Mouse (Mus musculus) spleen, adult 2 months (tissue): ENCODE data around the gene Galnt14. TPM values are rescaled to one million over a fixed set of nuclear protein-coding genes. Genes with fewer than 3 reads are reported as not detected.

Experiments used
- DNase-seq, 2 experiments: peaks; one replicate each; pipeline versions ENCODE4 v3.0.0 to v3.0.0-alpha.2; 2012 to 2021; ENCODE audit warnings: low spot score in 2 of 2, low read depth in 1 of 2
- H3K27ac ChIP-seq: fragments of 200-500 bp; 2 replicates; pipeline ENCODE4 v1.5.1; 2012; ENCODE audit warnings: low read length, inconsistent platforms; ENCODE audit not compliant: insufficient read depth
- H3K27me3 ChIP-seq: fragments of 200-500 bp; 2 replicates; pipeline ENCODE4 v1.6.1; 2012; ENCODE audit warnings: mild to moderate bottlenecking, moderate library complexity, low read length, inconsistent platforms; ENCODE audit not compliant: control insufficient read depth, insufficient read depth
- H3K36me3 ChIP-seq: fragments of 200-500 bp; 2 replicates; pipeline ENCODE4 v1.6.1; 2012; ENCODE audit warnings: mild to moderate bottlenecking, low read length, inconsistent platforms; ENCODE audit not compliant: control insufficient read depth, insufficient read depth
- H3K4me1 ChIP-seq: fragments of 200-500 bp; 2 replicates; pipeline ENCODE4 v1.6.1; 2011; ENCODE audit warnings: inconsistent platforms; ENCODE audit not compliant: control insufficient read depth, insufficient read depth, insufficient read length
- H3K4me3 ChIP-seq: fragments of 200-500 bp; 2 replicates; pipeline ENCODE4 v1.5.1; 2011; ENCODE audit warnings: mild to moderate bottlenecking, inconsistent platforms; ENCODE audit not compliant: insufficient read depth, insufficient read length; ENCODE audit errors: extremely low read depth
- CTCF ChIP-seq: fragments of 200-500 bp; IDR thresholded peaks from 2 replicates; pipeline ENCODE4 v1.5.1; 2011; ENCODE audit warnings: mild to moderate bottlenecking, inconsistent platforms; ENCODE audit not compliant: insufficient read depth, insufficient read length, insufficient replicate concordance; ENCODE audit errors: extremely low read depth
- POLR2A ChIP-seq: fragments of 200-500 bp; IDR thresholded peaks from 2 replicates; pipeline ENCODE4 v1.6.1; 2011; ENCODE audit warnings: low read depth, low read length, inconsistent platforms
- WGBS: fragments of 180-500 bp; shearing (Covaris S2); methylation state at CpG from one replicate; pipeline ENCODE4 v1.1.7; 2018; 5-methylcytosine and 5-hydroxymethylcytosine counted together
- polyA plus RNA-seq: library from polyadenylated mRNA; depleted of rRNA; stranded (reverse); fragments of >200 nt; gene quantifications from 2 replicates; pipeline ENCODE4 v1.2.3, GENCODE M21; 2012

Gene Galnt14
- polyA plus RNA-seq, 1 experiment: 0.60 TPM

GRCm38 (mm10) chr17:73487792-73488191 is 222.5 kb downstream of the Galnt14 start:
- DNase-seq: no peak
- 26% methylated on average over 13 of the region's 13 CpGs for WGBS
- no peaks in the 10 kb centered on the region for H3K4me1 ChIP-seq
- TF ChIP-seq POLR2A (no peak), CTCF (no peak)
- H3K4me3 ChIP-seq: no peak overlapping the region
- no peak overlapping the region for H3K27ac ChIP-seq
- H3K27me3 ChIP-seq: no peaks in the 10 kb centered on the region
- no peaks in the 10 kb centered on the region for H3K36me3 ChIP-seq

DNA sequence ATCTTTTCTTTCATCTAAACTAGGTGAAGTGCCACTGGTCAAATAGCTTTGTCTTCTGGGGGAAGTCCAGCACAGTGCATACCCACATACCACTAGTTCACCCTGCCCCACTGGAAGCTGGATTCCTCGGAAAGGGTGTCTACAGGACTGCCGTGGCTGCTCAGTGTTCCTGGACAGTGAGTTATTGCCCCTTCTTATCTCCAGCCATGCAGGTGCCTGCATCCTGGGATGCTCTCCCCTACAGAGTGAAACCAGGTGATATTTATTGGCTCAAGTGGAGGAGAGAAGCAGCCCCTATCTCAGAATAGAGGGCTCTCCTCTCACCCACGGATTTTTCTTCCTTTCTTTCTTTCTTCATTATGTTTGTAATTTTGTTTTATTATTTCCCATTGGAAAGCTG is 222.9 kb downstream of the Galnt14 start:
- Histone ChIP-seq H3K27ac (no peak overlapping the region), H3K4me3 (no peak overlapping the region), H3K27me3 (no peaks in the 10 kb centered on the region), H3K36me3 (no peaks in the 10 kb centered on the region), H3K4me1 (no peaks in the 10 kb centered on the region)
- WGBS: 76% methylated on average over 3 of the region's 3 CpGs
- TF ChIP-seq POLR2A (no peak), CTCF (no peak)
- no peak for DNase-seq

- Histone ChIP-seq H3K27ac (no peak overlapping the region), H3K4me1 (no peaks in the 10 kb centered on the region), H3K4me3 (no peak overlapping the region), H3K36me3 (no peaks in the 10 kb centered on the region), H3K27me3 (no peaks in the 10 kb centered on the region)
- no peak for DNase-seq
- 70% methylated on average over 11 of the region's 11 CpGs for WGBS
- TF ChIP-seq POLR2A (no peak), CTCF (no peak)
These were observed 232.9 kb downstream of the Galnt14 start for GRCm38 (mm10) chr17:73477096-73478076.

DNA sequence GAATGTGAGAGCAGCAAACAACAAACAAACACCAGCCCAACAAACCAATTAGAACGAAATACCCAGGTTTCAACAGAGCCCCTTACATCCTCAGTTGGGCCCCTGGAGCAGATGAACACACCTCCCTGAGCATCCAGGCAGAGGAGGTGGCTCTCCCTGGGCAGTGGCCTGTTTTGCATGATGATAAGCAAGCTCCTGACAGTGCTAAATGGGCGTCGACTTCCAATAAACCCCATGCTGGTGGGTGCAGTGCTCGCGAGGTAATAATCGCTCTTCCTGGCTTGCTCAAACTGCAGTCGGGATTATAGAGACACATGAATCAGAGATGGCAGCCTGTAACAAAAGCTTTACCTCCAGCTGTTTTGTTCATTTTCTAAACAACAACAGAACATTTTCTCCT is 235.9 kb downstream of the Galnt14 start:
- no peaks in the 10 kb centered on the region for H3K36me3 ChIP-seq
- H3K27ac ChIP-seq: no peak overlapping the region
- 66% methylated on average over 7 of the region's 7 CpGs for WGBS
- H3K4me3 ChIP-seq: no peak overlapping the region
- no peaks in the 10 kb centered on the region for H3K4me1 ChIP-seq
- no peaks in the 10 kb centered on the region for H3K27me3 ChIP-seq
- DNase-seq: no peak
- TF ChIP-seq POLR2A: no peak
- no peak for TF ChIP-seq CTCF

GRCm38 (mm10) chr17:73473012-73473411 is 237.2 kb downstream of the Galnt14 start:
- Histone ChIP-seq H3K4me3 (no peak overlapping the region), H3K27me3 (no peaks in the 10 kb centered on the region), H3K4me1 (no peaks in the 10 kb centered on the region), H3K27ac (no peak overlapping the region), H3K36me3 (no peaks in the 10 kb centered on the region)
- 87% methylated on average over 3 of the region's 3 CpGs for WGBS
- no peak for DNase-seq
- TF ChIP-seq POLR2A (no peak), CTCF (no peak)

DNA sequence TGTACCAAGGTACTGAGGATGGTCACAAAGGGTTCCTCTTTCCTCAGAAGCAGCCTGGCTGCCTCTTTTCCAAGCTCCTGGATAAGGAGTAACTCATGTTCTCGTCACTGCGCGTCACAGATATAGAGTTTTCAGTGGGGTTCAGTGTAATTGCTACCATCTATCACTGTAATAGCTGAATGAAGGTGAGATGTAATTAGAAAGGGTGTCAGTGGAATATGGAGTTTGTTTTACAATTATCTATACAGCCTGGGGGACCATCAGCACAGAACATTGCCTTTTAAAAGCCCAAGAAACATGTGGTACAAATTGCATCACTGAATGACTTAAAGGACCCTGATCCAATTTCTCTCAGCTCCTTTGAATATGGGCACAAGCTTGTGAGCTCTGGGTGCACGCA is 249.4 kb downstream of the Galnt14 start:
- DNase-seq: no peak
- TF ChIP-seq CTCF: no peak
- TF ChIP-seq POLR2A: no peak
- no peak overlapping the region for H3K27ac ChIP-seq
- H3K4me3 ChIP-seq: no peak overlapping the region
- 93% methylated on average over 4 of the region's 4 CpGs for WGBS
- no peaks in the 10 kb centered on the region for H3K36me3 ChIP-seq
- H3K4me1 ChIP-seq: 0 out of 2 replicates have a peak, but pooled peaks cover 2% of the 10 kb centered on the region
- no peaks in the 10 kb centered on the region for H3K27me3 ChIP-seq

DNA sequence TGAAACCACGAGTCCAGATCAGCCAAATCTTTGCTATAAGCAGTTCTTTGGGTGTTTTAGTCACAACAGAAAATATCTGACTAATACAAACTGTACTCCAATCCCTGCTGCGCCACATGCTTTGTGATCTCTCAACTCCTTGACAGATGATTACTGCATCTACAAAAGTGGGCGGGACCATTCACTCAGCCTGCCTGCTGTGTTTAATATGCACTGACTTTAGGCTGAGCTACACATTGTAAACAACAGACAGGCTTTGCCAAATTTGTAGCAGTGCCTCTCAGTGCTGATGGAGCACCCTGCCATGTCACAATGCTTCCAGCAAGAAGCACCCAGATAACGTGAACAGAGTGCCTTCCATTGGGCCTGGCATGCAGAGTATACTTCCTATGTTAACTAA is 251.5 kb downstream of the Galnt14 start:
- no peak for TF ChIP-seq POLR2A
- TF ChIP-seq CTCF: no peak
- WGBS: 77% methylated on average over 4 of the region's 4 CpGs
- Histone ChIP-seq H3K27me3 (no peaks in the 10 kb centered on the region), H3K27ac (no peak overlapping the region), H3K4me3 (no peak overlapping the region), H3K4me1 (0 out of 2 replicates have a peak, but pooled peaks cover 2% of the 10 kb centered on the region), H3K36me3 (no peaks in the 10 kb centered on the region)
- no peak for DNase-seq
